Mouse (Mus musculus) lung, adult 2 months (tissue): Measurements from ENCODE around the gene Bicd1. TPM values are rescaled to one million over a fixed set of nuclear protein-coding genes. Genes with fewer than 3 reads are reported as not detected.

Source experiments
- DNase-seq: peaks from one replicate; pipeline ENCODE4 v3.0.0; 2022
- H3K4me1 ChIP-seq: fragments of 200-500 bp; 2 replicates; pipeline ENCODE4 v1.6.1; 2011; ENCODE audit warnings: low read length; ENCODE audit not compliant: control insufficient read depth, insufficient read depth
- H3K4me3 ChIP-seq: fragments of 200-500 bp; replicated peaks from 2 replicates; pipeline ENCODE3; 2011; ENCODE audit warnings: low read depth, mild to moderate bottlenecking, control low read depth, low read length; ENCODE audit errors: extremely low read depth
- CTCF ChIP-seq: fragments of 200-500 bp; IDR thresholded peaks from 2 replicates; pipeline ENCODE4 v1.5.1; 2011; ENCODE audit warnings: mild to moderate bottlenecking, low read length, control low read depth; ENCODE audit not compliant: insufficient read depth
- POLR2A ChIP-seq: fragments of 200-500 bp; IDR thresholded peaks from 2 replicates; pipeline ENCODE4 v1.6.1; 2011; ENCODE audit warnings: low read depth, mild to moderate bottlenecking, control low read depth, low read length, borderline replicate concordance; ENCODE audit errors: extremely low read depth
- WGBS: fragments of 180-500 bp; shearing (Covaris S2); methylation state at CpG from one replicate; pipeline ENCODE4 v1.1.7; 2018; 5-methylcytosine and 5-hydroxymethylcytosine counted together
- polyA plus RNA-seq: library from polyadenylated mRNA; depleted of rRNA; stranded (reverse); fragments of >200 nt; gene quantifications from 2 replicates; pipeline ENCODE4 v1.2.3, GENCODE M21; 2012; rRNA removed

The Bicd1 gene
- polyA plus RNA-seq, 1 experiment = 0.79 TPM

- DNase-seq = peak; percentile 65
- WGBS = 3% methylated on average over 19 of the region's 19 CpGs
- 0 out of 2 replicates have a peak, but pooled peaks cover 2% of the 10 kb centered on the region for H3K4me1 ChIP-seq
- H3K4me3 ChIP-seq = peak overlapping the region; percentile 68
- TF ChIP-seq POLR2A (no peak), CTCF (no peak)
Measured at GRCm38 (mm10) chr6:149565720-149566498, 157.2 kb downstream of the Bicd1 start.

DNA sequence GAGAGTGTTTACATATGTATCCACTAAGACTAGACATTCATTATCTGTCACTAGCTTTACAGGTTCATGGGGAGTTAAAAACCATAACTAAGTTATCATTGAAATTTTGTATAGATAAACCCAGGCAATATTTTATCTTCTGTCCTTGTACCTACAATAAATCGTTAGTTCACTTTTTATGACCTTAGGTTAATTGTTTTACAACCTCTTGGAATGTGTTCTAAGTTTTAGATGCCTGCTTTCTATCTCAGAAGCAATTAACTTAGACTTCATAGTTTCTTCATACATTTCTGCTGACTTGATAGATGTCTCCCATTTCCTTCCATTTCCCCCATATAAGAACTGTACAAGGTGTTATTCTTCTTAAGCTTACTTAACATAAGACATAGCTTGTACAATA is 158.5 kb downstream of the Bicd1 start:
- 0 out of 2 replicates have a peak, but pooled peaks cover 2% of the 10 kb centered on the region for H3K4me1 ChIP-seq
- DNase-seq = no peak
- no peak overlapping the region for H3K4me3 ChIP-seq
- TF ChIP-seq POLR2A (no peak), CTCF (no peak)
- 82% methylated on average over 1 of the region's 1 CpGs for WGBS

GRCm38 (mm10) chr6:149574288-149574687 is 165.6 kb downstream of the Bicd1 start:
- DNase-seq = no peak
- TF ChIP-seq CTCF (no peak), POLR2A (no peak)
- 71% methylated on average over 1 of the region's 1 CpGs for WGBS
- Histone ChIP-seq H3K4me1 (no peaks in the 10 kb centered on the region), H3K4me3 (no peak overlapping the region)

DNA sequence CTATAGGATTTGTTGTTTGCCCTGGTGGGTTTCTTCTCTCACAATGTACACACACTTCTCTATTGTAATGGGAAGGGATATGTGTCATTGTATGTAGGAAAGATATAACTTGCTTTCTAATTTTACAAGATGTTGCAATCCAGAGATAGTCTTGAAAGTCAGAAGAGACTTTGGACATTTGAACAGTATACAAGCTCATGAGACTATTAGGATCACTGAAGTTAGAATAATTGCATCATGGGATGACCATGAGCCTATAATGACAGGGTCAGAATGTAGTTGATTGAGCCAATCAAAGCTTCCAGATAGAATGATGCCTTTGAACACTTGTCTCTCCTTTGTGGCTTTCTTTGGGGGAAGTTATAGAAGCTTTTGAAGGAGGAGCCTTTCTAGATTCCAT is 171.4 kb downstream of the Bicd1 start:
- TF ChIP-seq POLR2A (no peak), CTCF (no peak)
- H3K4me1 ChIP-seq = no peaks in the 10 kb centered on the region
- no peak overlapping the region for H3K4me3 ChIP-seq
- no peak for DNase-seq

DNA sequence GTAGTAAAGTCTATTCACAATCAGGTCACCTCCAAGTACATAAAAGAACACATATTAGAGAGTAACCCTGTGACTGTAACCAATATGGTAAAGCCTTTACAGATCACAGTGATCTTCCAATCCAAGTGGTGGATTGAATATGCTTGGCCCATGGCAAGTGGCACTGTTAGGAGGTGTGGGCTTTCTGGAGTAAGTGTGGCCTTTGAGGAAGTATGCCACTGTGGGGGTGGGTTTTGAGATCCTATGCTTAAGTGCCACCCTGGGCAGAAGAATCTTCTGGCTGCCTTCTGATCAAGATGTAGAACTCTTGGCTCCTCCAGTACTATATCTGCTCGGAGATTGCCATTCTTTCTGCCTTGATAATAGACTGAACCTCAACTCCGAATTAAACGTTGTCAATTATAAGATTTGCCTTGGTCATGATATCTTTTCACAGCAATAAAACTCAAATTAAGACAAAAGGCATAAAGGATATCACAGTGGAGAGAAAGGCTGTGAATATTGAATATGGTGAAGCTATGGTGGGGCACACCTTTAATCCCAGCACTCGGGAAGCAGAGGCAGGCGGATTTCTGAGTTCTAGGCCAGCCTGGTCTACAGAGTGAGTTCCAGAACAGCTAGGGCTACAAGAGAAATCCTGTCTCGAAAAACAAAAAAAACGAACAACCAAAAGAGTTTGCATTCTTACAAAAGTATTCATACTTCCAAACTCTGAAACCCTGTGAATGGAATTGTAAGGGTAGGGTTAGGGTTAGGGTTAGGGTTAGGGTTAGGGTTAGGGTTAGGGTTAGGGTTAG is 177.2 kb downstream of the Bicd1 start:
- no peak overlapping the region for H3K4me3 ChIP-seq
- H3K4me1 ChIP-seq = no peaks in the 10 kb centered on the region
- 93% methylated on average over 7 of the region's 7 CpGs for WGBS
- TF ChIP-seq POLR2A = no peak
- no peak for TF ChIP-seq CTCF
- DNase-seq = no peak

Other genes with a start within 250 kb of the Bicd1 start
- gene Amn1, start 220.2 kb upstream of the Bicd1 start, polyA plus RNA-seq = 9.9 and 10.7 TPM in 2 replicates
- 11.4 and 20.4 TPM in 2 replicates for gene Resf1, start 99.5 kb upstream of the Bicd1 start, polyA plus RNA-seq